Mouse (Mus musculus) right cerebral cortex, postnatal 4 days (tissue): ENCODE measurements around the gene Pcdh9.

Experiments used
- DNase-seq: peaks from one replicate; pipeline ENCODE4 v3.0.0-alpha.2; 2022

Gene Pcdh9

DNA sequence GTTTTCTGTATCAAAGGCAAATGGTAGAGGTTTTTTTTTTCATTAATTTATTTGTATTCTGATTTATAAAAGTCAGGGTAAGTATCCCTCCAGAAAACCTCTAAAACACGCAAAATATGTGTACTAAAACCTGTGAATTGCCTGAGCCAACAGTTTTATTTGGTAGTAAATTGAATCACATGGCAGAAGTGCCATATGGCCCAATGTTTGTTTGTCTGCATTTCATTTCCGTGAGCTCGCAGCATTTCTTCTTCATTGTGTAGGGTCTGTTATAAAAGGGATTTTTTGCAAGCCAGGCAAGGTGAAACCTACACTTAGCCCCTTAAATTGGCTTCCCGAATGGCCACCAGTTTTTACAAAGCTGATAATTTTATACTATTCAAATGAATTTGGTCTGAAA lies 104.2 kb downstream of the Pcdh9 start:
- no peak for DNase-seq

DNA sequence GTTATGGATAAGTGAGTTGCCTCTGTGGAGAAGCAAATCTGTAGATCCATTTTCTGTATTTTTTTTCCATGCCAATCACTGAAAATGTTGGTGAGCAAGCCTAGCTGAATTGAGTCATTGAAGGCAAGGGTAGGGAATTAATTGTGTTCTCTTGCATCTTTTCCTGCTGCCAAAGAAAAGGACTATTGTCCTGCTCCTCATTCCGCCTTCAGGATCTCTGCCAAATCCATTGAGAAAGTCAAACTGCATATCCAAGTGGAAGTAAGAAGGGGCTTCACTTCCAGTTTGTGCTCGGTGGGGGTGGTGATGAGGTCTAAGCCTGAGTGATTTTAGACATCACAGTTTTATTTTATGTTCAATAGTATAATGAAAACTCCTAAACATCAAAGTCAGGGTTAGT lies 105.4 kb downstream of the Pcdh9 start:
- DNase-seq, result no peak

DNA sequence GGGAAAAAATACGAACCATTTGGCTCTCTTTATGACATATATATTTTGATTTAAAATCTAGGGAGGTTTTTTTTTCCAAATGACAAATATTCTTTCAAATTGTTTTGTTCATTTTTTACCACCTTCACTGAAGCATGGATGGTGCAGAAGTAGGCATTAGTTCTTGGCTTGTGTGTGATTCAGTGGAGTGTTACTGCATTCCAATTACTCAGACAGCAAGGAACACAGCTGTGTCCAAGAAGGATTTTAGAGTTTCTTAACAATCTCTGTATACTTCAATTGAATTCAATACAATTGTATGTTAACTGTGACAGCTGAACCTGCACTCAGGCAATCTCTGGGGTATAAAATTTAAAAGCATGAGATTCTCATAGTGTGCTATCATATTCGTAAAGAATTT lies 127.6 kb downstream of the Pcdh9 start:
- DNase-seq, result no peak

DNA sequence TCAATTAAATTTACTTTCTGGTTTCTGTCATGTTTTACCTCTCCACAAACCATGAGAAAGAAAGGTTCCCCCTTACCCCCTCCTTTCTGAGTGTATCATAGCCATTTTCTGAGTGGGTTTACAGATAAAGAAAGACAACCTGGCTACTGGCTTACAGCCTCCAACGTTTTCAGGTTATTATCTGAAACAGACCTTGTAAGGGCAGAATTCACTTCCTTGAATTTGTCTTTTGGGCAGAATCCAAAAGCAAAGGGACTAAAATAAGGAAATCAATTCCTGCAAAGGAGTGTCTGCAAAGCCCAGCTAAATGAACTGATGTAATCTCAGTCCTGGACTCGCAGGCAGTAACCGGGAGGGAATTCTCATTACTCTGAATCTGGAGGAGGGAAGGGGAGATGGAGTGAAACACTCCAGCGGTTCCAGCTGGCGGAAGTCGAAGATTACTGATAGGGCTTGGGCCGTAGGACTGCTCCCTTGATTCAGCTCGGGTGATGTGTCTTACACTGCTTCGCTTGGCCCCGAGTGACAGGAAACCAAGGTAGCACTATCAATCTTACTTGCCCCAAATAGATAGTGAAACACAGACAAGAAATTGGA lies 156.3 kb downstream of the Pcdh9 start:
- no peak for DNase-seq

DNA sequence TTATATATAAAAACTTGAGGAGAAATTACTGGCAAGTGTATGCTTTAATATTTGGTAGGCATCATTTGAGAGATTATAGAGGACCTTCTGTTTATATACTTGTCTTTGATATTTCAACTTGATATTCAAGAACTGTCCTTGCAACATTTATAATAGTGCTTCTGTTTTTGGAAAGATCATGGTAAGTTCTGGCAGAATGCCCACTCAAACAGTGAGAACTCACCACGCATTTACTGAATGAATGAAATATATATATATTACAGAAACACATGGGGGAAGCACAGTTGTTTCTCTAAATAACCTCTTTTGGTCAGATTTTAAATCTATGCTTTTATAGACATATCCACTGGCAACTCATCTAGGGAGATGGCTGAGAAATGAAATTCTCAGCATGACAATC lies 164.7 kb downstream of the Pcdh9 start:
- DNase-seq, result no peak

DNA sequence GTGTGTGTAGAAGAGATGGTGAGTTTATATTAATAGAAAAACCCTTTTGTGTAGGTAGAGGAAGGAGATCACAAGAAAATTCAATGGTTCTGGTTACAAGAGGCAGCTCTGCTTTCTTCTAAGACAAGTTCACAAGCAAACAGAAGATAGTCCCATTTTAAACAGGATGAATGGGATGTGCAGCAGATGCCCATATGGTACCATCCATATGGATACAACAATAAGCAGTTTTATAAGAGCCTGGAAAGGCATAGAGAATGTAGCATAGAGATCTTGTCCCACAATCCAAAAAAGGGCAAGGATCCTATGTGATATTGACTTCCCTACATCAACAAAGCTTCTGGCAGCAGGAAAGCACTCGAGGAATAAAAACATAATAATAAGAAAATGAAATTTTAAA lies 171.3 kb downstream of the Pcdh9 start:
- DNase-seq, result no peak

DNA sequence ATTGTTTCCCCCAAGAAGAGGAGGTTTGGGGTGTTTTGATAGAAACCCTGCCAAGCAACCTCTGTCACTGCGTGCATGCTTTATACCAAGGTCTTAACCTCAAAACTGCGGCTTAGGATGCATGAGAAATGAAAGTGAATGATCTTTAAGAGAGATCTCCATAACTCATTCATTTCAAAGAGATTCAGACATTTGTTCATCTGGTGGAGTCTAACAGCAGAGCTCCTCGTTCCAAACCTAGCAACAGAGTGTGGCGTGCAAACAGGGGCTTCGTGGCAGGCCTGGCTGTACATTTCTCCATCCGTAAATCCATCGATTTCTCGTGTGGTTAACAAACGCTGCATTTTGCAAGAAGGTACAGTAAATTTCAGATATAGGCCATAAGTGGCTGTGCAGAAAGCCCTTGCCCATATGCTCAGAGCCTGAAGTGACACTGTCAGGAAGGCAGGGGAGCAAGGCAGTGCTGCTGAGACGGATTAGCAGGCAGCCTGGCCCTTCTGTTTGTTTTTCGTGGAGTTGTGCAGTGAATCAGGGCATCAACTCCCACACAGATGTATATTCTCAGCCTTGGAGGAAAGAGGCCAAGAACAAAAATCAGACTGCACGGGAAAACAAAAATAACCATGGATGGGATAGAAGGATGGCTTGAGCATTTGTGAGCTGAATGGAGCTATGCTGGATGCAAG lies 177.1 kb downstream of the Pcdh9 start:
- DNase-seq, result peak; percentile 15

DNA sequence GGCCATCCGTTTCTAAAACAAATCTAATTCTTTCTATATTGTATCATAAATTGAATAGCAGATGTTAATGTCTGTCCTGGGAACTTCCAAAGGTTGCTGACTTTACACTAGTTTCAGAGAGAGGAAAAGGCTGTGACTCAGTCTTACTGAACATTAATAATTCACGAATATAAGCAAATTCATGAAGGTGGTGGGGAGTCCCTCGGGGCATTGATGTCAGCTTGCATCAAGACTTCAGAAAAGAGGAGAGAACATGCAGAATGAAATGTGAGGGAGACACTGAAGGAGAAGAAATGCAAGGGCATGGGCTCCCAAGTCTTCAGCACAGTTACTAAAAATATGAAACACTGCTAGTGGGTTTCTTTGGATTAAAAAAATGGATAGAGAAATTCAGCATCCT lies 181.8 kb downstream of the Pcdh9 start:
- no peak for DNase-seq

DNA sequence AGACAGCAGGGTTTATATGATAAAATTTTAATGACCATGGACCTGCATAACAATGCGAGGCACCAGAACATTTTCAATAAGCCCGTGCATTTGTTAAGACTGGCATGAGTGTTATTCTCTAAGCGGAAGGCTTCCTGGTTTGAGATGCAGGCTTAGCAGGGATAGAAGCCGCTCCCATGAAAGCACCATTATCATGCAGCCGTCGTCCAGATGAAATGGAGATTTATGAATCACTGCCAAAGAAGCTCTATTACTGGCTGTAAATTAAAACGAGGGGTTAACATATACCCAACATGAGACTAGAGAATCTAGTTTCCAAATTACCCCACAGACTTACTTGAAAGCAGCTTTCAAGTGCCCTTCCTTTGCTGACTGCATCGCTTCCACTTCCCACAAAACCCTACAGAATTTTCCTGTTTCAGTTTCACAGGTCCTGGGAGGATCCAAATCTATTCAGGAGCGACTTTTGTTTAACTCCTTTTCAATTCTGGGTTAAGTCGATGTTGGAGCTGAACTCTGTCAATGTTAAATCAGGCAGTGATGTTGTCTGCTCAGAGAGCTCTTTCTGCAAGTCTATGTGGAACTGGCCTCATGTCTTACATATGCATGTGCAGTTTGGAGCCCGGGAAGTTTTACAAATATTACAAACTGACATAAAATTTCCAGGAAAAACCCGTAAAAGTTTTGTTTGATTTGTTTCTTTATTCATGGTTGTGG lies 188.9 kb downstream of the Pcdh9 start:
- DNase-seq, result peak; percentile 8

DNA sequence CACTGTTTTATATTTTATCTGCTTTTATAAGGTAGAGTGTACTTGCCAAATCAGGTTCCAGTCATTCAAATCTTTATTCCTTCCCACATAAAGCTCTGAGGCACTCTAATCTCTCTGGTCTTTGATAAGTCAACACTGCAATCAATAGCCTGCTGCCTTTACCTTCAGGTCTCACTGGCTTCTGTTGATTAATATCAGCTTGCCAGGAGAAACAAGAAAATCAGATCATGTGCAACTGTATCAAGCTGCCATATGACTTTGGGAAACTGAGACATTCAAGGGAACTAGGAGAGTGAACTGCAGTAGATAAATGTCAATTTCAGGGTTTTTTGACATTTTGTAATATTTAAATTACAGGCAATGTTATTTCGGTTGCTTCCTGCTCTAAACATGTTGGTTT lies 189.6 kb downstream of the Pcdh9 start:
- no peak for DNase-seq

DNA sequence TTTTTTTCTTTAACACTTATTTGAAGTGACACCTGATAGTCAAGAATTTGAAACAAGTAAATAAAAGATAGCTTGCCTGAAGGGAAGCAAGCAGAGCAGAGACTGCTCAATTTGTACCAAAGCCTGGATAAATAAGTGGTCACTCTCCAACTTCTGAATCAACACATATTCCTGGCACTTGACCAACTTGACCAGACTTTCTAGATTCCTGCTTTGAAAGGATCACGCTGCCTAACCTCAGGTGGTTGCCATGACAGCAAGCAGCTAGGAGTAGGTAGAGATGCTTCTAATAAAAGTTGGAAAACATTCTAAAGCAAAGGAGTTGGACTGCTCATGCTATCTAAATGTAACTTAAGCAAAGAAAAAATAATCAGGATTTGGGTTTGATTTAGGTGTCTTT lies 205.8 kb downstream of the Pcdh9 start:
- no peak for DNase-seq

DNA sequence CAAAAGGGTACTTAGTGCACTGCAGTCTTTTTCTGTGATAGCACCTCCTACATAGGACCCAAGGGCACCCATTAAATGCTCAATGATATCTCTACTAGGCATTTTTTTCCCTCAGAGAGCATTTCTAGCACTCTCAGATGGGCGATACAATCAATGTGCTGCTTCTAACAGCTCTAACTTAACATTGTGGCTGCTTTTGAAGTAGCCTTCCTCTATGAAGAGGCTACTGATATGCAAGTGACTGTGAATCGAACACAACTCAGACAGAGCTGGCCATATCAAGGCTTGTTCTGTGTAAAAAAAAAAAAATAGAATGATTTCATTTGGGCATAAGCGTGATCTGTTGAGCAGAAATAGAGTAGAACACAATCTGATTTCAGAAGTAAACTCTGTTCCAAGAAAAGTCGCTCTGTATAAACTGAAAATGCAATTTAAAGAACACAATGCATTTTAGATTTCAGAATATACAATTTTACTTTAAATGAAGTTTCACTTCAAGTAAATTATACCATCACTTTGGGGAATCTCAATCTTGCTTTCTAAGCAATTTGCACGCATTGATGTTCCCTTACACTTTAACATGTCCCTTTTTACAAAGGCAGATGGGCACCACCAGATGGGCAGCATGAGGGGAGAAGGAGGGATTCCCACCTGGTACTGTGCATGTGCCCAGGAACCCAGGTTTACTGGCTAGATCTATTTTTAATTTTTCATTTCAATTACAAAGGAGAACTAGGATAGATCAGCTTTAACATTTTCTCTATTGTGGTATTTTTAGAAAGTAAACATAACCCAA lies 215.0 kb downstream of the Pcdh9 start:
- peak; percentile 13 for DNase-seq

DNA sequence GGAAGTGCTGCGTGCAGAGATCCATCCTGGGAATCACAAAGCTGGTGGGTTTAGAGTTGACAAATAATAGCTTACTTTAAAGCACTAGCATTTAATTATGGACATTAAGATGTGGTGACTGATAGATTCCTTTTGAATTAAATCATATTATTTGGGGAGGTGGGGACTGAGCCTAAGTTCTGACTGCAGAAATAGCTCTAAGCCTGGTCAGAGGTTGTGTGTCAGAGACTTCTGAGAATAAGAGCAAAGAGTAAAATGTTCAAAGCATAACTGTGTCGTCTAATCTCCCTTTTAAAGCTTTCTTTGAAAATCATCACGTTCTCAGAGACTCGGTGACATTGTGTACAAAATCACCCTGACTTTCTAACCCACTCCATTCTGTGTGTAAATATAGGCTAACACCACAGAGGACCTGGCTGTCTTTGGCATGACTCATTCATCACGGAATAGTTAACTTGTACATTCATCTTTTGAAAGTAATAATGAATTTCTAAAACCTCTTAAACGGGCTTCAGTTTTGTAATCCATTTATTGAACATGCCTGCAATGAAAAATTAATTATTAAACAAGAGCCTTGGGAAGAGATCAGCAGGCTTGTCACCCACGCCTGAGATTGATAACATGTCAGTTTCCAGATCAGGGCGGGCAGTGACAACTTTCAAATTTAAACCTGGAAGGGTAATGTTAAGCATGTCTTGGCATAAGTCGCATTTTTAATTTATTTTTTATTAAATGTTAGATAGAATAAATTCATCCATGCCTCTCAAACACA lies 236.3 kb downstream of the Pcdh9 start:
- DNase-seq, result no peak

DNA sequence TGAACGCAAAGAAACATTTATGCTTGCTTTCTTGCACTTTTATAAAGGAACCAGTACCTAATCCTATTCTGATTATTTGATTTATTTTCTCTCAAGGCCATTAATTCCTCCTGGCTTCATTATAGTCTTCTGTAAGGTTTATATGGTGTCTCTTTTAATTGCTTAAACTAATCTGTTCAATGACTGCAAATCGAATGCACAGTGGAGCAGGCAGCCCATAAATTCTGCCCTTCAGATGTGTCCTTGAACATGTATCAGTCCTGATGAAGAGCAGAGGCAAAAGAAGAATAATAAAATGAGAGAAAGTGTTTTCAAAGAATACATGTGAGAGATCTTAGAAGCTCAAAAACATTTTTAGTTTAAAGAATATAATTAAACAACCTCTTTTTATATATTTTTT lies 263.2 kb downstream of the Pcdh9 start:
- DNase-seq, result no peak

DNA sequence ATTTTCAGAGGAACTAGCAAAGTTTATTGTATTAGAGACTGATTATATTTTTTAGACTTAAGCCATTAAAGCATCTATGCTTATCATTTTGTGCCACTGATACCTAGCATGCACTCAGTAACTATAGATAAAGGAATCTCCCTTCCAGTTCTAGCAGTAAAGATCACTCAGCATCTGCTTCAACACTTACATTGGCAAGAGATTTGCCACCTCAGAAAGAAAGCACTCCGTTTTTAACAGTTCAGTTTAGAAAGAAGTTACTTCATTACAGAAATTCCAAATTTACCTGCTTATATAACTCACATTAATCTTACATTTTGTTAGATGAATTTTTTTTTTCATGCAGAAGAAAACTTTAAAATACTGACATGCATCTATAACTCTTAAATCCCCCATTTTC lies 266.3 kb downstream of the Pcdh9 start:
- no peak for DNase-seq

DNA sequence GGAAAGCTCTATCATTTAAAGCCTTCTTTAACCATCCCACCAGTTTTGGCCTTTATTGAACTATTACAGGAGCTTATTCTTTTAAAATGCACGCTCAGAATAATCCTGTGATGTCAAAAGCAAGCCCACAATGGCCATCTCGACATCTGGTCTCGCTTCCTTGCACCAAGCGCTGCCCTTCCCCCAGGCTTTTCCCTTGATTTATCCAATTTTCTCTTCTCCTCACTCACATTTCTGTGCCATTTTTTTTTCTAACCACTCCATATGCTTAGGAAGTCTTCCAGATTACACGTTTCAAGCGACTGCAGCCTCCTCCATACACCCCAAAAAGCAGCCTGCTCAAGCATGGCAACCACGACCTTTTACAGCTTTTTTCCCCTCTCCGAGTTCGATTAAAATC lies 269.3 kb downstream of the Pcdh9 start:
- peak; percentile 4 for DNase-seq

DNA sequence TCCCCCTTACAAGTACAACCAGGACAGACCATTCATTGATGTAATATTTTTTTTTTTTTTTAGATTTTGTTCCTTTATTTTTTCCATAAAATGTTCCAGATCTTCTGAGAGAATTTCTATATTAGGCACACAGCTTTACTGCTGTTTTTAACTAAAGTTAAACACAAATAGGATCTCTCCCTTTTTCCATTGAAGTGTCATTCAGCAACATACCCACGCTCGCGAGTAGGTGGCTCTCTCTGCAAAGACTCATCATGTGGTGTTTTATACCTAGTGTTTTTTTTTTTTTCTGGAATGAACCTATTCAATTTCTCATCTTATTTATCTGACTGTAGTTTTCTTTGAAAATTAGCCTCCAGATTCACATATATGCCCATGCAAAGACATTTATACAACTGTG lies 282.9 kb downstream of the Pcdh9 start:
- DNase-seq, result no peak

DNA sequence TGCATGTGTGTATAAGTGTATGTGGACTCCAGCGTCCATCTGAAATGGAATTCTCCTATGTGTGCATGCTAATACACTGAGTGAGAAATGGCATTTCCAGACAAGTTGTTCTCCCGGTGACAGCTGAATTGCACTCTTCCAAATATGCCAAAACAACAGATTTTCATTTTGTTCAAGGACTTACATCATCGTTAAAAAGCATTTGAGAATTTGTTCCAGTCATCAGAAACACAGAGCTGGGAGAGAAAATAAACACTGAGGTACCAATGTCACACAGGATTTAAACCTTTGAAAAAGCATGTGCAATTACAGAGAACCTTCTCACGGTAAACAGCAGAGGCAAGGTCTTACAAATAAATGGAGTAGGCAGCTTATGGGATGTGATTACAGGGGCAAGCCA lies 290.5 kb downstream of the Pcdh9 start:
- no peak for DNase-seq

DNA sequence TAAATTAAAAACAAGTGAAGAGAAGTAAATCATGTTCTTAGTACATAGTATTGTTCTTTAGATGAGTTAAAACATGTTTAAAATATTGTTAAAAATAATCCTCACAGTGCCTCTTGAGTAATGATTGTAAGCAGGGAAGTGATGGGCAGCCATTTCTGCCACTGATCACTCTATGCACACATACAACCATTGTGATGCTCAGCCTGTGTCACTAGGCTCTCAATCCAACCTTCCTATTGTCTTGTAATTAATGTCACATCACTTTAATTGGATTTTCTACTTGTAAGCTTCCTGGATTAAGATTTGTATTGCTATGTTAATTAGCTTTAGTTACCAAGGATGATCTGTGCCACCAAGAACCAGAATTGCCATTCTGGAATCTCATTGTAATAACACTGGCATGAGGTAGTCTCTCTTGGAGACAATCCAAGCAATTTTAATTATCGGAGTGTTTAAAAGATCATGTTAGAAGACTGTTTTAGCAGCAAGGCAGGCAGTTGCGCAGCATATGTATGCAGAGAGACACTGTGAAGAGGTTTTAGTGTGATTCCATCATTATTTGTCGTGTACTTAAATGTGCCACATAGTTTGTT lies 305.0 kb downstream of the Pcdh9 start:
- DNase-seq, result no peak

DNA sequence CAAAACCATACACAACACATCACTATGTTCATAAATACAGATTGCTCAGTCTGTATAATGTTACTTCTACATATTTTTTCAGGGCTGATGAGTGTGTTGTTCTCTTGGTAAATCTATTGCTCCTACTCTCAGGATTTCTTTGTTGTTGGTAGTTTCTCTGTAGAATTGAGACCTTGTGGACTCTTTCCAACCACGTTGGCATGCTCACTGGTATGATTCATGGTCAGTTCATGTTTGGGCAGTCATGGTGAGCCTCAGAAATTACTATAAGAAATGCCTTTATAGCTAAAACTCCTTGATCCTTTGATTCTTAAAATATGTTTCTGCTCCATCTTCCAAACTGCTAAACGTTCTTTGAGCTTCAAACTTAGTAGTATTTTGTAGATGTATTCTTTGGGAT lies 326.1 kb downstream of the Pcdh9 start:
- no peak for DNase-seq

DNA sequence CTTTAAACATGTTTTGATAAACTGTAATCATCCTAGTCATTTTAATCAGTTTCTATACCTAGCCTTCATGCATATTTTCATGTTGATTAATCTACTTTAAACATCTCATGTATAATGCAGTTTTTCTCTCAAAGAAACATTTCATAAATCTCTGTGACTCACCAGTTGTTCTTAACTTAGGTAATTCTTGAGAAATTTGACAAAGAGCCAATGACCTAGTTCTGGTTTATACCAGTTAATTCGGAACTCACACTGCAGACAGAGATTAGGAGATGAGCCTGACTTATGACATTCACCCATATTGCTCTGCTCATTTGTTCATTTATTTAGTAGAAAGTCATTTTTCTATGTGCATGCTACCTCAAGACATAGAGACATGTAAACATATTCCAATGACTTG lies 328.9 kb downstream of the Pcdh9 start:
- no peak for DNase-seq

DNA sequence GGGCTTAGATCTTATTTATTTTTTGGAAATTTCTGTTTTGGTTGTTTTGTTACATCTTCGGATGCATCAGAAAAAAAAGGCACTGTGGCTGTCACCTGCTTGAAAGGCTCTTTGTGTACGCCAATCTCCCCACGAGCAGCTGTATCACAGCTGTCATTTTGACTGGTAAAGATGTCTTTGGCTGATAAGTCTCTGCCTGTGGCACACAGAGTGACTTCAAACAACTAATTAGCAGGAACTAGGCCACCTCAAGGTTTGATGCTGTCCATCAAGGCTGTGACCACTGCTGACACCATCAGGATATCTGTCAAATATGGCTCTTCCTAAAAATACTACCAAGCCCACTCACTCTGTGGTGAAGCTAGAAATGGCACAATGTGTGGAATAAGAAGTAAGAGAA lies 336.7 kb downstream of the Pcdh9 start:
- DNase-seq, result no peak

DNA sequence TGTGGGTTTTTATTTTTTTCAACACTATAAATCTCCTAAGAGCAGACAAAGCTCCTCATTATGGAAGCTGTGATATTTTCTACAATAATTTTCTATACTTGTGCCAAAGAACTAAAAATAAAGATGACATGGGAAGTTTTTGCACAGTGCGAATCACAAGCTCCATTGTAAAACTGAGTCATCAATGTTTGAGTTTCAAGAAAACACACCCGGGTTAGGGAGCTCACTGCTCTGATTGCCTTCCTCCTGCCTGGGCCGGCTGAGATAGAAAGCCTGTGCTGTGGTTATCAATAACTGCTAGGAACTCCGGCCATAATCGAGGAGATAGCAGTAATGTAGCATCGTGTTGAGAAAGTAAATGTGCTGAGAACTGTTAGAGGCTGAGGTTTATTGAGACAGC lies 344.9 kb downstream of the Pcdh9 start:
- no peak for DNase-seq
